Mouse (Mus musculus) spleen, adult 2 months (tissue): ENCODE measurements around the gene Slc2a5. TPM values are rescaled to one million over a fixed set of nuclear protein-coding genes. Genes with fewer than 3 reads are reported as not detected.
A peak's percentile ranks its signal among the peaks of the same experiment; 100 is the strongest.

Experiments
- DNase-seq, 2 experiments: peaks; one replicate each; pipeline versions ENCODE4 v3.0.0 to v3.0.0-alpha.2; 2012 to 2021; ENCODE audit warnings: low spot score in 2 of 2, low read depth in 1 of 2
- H3K27ac ChIP-seq: fragments of 200-500 bp; 2 replicates; pipeline ENCODE4 v1.5.1; 2012; ENCODE audit warnings: low read length, inconsistent platforms; ENCODE audit not compliant: insufficient read depth
- H3K27me3 ChIP-seq: fragments of 200-500 bp; 2 replicates; pipeline ENCODE4 v1.6.1; 2012; ENCODE audit warnings: mild to moderate bottlenecking, moderate library complexity, low read length, inconsistent platforms; ENCODE audit not compliant: control insufficient read depth, insufficient read depth
- H3K36me3 ChIP-seq: fragments of 200-500 bp; 2 replicates; pipeline ENCODE4 v1.6.1; 2012; ENCODE audit warnings: mild to moderate bottlenecking, low read length, inconsistent platforms; ENCODE audit not compliant: control insufficient read depth, insufficient read depth
- H3K4me1 ChIP-seq: fragments of 200-500 bp; 2 replicates; pipeline ENCODE4 v1.6.1; 2011; ENCODE audit warnings: inconsistent platforms; ENCODE audit not compliant: control insufficient read depth, insufficient read depth, insufficient read length
- H3K4me3 ChIP-seq: fragments of 200-500 bp; 2 replicates; pipeline ENCODE4 v1.5.1; 2011; ENCODE audit warnings: mild to moderate bottlenecking, inconsistent platforms; ENCODE audit not compliant: insufficient read depth, insufficient read length; ENCODE audit errors: extremely low read depth
- CTCF ChIP-seq: fragments of 200-500 bp; IDR thresholded peaks from 2 replicates; pipeline ENCODE4 v1.5.1; 2011; ENCODE audit warnings: mild to moderate bottlenecking, inconsistent platforms; ENCODE audit not compliant: insufficient read depth, insufficient read length, insufficient replicate concordance; ENCODE audit errors: extremely low read depth
- POLR2A ChIP-seq: fragments of 200-500 bp; IDR thresholded peaks from 2 replicates; pipeline ENCODE4 v1.6.1; 2011; ENCODE audit warnings: low read depth, low read length, inconsistent platforms
- WGBS: fragments of 180-500 bp; shearing (Covaris S2); methylation state at CpG from one replicate; pipeline ENCODE4 v1.1.7; 2018; 5-methylcytosine and 5-hydroxymethylcytosine counted together
- polyA plus RNA-seq: library from polyadenylated mRNA; depleted of rRNA; stranded (reverse); fragments of >200 nt; gene quantifications from 2 replicates; pipeline ENCODE4 v1.2.3, GENCODE M21; 2012

The Slc2a5 gene
- polyA plus RNA-seq, 1 experiment: 0.05 TPM

DNA sequence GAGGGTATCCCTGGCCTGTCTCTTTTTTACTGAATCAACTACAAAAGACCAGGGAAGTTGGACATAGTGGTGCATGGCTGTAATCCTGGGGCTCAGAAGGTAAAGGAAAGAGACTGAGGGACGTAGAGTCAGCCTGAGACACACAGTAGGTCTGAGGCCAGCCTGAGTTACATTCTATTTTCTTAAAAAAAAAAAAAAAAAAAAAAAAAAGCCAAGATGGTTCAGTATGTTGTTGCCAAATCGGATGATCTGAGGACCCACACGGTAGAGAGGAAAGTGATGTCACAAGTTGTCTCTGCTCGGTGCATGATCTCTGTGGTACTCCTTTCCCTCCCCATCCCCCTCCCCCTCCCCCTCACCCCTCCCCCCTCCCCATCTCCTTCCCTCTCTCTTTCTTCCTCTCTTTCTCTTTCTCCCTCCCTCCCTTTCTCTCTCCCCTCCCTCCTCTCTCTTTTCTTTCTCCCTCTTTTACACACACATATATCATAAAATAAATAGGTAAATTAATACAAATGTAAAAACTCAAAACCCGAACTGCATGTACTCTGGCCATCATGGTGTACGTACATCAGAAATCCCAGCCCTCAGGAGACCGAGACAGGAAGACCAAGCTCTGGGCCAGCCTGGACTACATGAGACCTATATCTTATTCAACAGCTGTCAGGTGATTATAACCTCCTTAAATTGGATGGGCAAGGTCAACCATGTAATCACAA, 18.4 kb downstream of the Slc2a5 start:
- H3K36me3 ChIP-seq: no peaks in the 10 kb centered on the region
- 82% methylated on average over 7 of the region's 7 CpGs for WGBS
- no peak for DNase-seq
- H3K27me3 ChIP-seq: no peaks in the 10 kb centered on the region
- TF ChIP-seq POLR2A (no peak), CTCF (no peak)
- H3K27ac ChIP-seq: no peak overlapping the region
- H3K4me1 ChIP-seq: peaks cover 4% of the 10 kb centered on the region; the same call in 1 of the 2 replicates
- H3K4me3 ChIP-seq: no peak overlapping the region

DNA sequence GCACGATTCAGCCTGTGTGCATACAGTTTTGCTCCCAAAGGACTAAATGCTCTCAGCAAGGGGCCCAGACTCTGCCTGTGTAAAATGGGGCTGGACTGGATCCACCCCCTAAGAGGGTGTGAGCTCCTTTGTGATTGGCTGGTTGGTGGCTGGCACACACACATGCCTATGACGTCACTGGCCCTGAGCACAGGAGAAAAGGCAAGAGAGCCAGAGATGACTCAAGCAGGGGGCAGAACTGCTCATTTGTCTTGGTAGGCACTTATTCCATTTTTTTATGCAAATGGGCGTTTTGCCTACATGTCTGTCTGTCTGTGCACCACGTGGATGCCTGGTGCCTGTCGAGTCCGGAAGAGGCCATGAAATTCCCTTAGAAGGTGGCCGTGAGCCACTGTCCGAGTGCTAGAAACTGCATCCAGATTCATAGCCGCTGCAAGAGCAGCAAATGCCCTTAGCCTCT, 19.0 kb downstream of the Slc2a5 start:
- no peaks in the 10 kb centered on the region for H3K36me3 ChIP-seq
- no peaks in the 10 kb centered on the region for H3K27me3 ChIP-seq
- no peaks in the 10 kb centered on the region for H3K4me1 ChIP-seq
- H3K27ac ChIP-seq: no peak overlapping the region
- no peak overlapping the region for H3K4me3 ChIP-seq
- 23% methylated on average over 9 of the region's 9 CpGs for WGBS
- TF ChIP-seq CTCF: no peak
- no peak for TF ChIP-seq POLR2A
- peak in 1 of 2 experiments; percentile 47 for DNase-seq

DNA sequence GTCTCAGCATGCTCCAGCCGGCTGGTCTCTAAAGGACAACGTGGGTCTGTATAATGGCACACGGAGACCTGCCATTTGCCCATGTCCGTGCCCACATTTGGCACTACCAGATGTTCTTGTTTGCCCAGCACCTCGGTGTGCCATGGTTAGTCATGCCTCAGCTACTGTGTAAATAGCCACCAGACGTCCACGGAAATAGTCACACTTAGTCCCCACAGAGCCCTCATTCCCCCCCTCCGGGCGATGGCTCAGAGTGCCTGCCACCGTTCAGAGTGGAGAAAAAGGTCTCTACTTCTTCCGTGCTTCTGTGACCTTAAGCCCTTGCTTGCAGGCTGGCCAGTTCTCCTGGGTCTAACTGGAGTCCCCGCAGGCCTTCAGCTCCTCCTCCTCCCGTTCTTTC, 20.0 kb downstream of the Slc2a5 start:
- TF ChIP-seq POLR2A: no peak
- no peak for TF ChIP-seq CTCF
- no peak for DNase-seq
- WGBS: 79% methylated on average over 13 of the region's 13 CpGs
- Histone ChIP-seq H3K36me3 (no peaks in the 10 kb centered on the region), H3K4me1 (no peaks in the 10 kb centered on the region), H3K4me3 (no peak overlapping the region), H3K27ac (no peak overlapping the region), H3K27me3 (no peaks in the 10 kb centered on the region)

DNA sequence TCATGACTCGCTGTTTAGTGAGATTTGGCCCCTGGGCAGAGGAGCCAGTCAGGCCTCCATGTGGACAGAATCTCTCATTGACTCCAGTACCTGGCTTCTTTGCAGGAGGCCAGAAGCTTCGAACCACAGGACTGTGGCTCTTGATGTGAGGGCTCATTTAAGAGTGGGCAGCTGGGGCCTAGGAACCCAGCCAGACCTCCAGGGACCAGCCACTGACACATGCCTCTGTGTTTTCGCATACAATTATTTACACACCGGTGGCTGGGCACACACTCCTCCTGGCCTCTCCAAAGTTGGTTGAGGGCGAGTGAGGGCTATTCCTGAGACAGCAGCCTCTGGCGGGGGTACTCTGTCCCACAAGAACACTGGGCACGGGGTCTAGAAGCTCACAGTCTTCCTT, 21.3 kb downstream of the Slc2a5 start:
- no peaks in the 10 kb centered on the region for H3K4me1 ChIP-seq
- 84% methylated on average over 7 of the region's 7 CpGs for WGBS

DNA sequence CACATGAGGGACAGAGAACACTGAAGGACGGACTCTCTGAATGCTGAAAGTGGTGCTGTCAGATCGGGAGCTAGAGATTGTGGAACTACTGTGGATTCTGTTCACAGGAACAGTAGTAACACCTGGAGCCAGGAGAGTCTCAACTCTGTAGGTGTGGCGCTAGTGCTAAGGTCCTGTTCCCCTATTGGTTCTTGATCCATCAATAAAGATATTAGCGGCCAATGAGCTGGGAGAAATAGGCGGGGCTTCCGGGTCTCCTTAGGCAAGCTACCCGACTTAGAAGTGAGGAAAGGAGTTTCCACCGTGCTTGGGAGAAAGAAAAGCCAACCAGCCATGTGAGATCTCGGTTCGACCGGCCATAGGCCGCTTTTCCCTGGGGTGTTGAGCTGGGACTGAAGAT, 25.2 kb downstream of the Slc2a5 start:
- no peak overlapping the region for H3K4me3 ChIP-seq
- 68% methylated on average over 12 of the region's 12 CpGs for WGBS
- TF ChIP-seq CTCF: no peak
- no peak for TF ChIP-seq POLR2A

More for the DNA sequence above, 21.3 kb downstream of the Slc2a5 start:
- Histone ChIP-seq H3K4me3 (no peak overlapping the region), H3K27ac (no peak overlapping the region), H3K27me3 (no peaks in the 10 kb centered on the region), H3K36me3 (no peaks in the 10 kb centered on the region)
- no peak for DNase-seq
- no peak for TF ChIP-seq CTCF
- no peak for TF ChIP-seq POLR2A

DNA sequence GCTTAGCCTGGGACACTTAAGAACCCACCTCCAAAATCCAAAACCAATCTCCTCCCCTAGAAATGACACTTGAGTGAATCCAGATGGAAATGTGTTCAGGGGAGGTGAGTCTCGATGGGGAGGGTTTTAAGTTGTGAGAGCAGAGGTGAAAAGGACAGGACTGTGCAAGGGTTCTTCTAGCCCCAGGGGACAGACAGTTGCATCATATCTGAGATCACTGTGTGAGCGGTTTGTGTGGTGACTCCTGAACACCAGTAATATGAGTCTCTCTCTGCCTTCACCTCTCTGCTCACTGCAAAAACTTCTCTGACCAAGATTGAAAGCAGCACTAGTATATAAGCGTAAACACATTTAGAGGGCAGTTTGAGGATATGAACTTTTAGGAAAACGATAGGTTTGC, 27.2 kb downstream of the Slc2a5 start:
- DNase-seq: no peak
- H3K4me1 ChIP-seq: no peaks in the 10 kb centered on the region
- TF ChIP-seq CTCF: no peak
- no peak for TF ChIP-seq POLR2A
- no peaks in the 10 kb centered on the region for H3K36me3 ChIP-seq
- WGBS: 77% methylated on average over 4 of the region's 4 CpGs
- no peaks in the 10 kb centered on the region for H3K27me3 ChIP-seq
- no peak overlapping the region for H3K27ac ChIP-seq
- no peak overlapping the region for H3K4me3 ChIP-seq

More for the DNA sequence above, 25.2 kb downstream of the Slc2a5 start:
- Histone ChIP-seq H3K36me3 (no peaks in the 10 kb centered on the region), H3K4me1 (no peaks in the 10 kb centered on the region), H3K27me3 (no peaks in the 10 kb centered on the region), H3K27ac (no peak overlapping the region)
- DNase-seq: no peak

- no peak overlapping the region for H3K4me3 ChIP-seq
- WGBS: 83% methylated on average over 7 of the region's 7 CpGs
- no peaks in the 10 kb centered on the region for H3K4me1 ChIP-seq
- no peaks in the 10 kb centered on the region for H3K27me3 ChIP-seq
- TF ChIP-seq POLR2A: no peak
- peak; percentile 11; the same call in 1 of the 2 replicates for TF ChIP-seq CTCF
- H3K27ac ChIP-seq: no peak overlapping the region
- no peak for DNase-seq
- no peaks in the 10 kb centered on the region for H3K36me3 ChIP-seq
These were observed 32.0 kb downstream of the Slc2a5 start for GRCm38 (mm10) chr4:150151045-150151444.
